Mouse (Mus musculus) heart, postnatal 36 days (tissue): ENCODE measurements around the gene Hmcn2. TPM values are rescaled to one million over a fixed set of nuclear protein-coding genes. Genes with fewer than 3 reads are reported as not detected.

Experiments used
- DNase-seq, 2 experiments: peaks; one replicate each; pipeline ENCODE4 v3.0.0; 2021 to 2022
- intact Hi-C: fragments of 180-260 bp; cut with DNase I; formaldehyde crosslinking; loops from one replicate; pipeline ENCODE4 v1.15.1; 2025
- total RNA-seq, 2 experiments: library from RNA; stranded (reverse); gene quantifications; 2 replicates each; pipeline ENCODE4 v1.2.3; 2021

Hmcn2 gene
- total RNA-seq, 2 experiments from 2014 or later = 12.5 to 16.2 TPM

GRCm38 (mm10) chr2:31501448-31502130 lies 187.4 kb downstream of the Hmcn2 start:
- no peak for DNase-seq
- intact Hi-C loops = no loop called here

DNA sequence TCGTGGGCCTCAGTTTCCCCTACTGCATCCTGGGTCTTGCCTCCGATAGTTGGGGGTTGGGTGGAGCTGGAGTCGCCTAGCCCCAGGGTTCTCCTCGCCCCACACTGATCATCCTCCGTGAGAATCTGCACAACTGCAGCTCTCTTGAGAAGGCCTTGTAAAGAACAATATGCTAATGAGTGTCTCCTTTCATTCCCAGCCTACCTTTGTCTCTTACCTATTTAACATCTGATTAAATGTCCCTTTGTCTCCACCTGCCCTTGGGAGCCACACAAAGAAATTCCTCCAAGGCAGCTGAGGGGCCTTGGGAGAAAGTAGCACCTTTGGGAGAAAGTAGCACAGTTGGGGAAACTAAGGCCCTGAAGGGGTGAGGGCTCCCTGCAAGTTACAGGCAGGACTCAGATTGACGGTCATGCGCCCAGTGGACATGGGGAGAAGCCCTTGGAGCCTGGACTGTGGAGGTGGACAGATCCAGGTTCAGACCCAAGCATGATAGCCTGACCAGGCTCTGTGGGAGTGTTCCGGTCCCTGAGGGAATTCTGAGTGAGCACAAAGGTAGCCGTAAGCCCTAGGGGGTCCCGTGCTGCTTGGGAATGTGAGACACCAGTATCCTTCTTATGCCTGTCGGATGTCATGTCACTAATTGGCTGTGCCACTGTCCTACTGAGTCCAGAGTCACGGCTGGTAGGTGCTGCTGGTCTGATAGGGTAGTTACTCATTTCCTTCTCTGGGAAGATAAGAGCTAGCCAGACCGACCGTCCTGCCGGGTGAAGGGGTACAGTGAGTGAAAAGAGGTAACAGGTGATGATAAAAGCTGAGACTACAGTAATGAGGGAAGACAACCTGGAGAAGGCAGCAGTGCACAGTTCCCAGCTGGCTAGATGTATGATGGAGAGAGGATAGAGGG lies 188.7 kb downstream of the Hmcn2 start:
- intact Hi-C loops = no loop called here
- DNase-seq = no peak

DNA sequence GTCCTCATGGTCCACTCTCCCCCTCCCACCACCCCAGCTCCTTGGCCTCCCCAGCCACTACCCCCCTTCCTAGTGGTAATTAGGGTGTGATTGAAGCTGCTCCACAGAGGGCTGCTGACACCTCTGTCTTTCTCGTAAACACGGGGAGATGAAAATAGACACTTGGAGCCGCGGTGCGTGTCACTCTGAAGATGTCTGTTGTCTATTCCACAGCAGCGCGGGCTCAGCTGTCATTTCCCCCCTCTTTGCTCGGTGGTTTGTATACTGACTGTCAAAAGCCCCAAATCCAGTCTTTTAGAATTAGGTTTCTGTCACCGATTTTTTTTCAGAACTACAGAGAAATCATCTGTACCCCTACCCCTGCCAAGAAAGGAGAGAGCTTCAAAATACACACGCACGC lies 191.3 kb downstream of the Hmcn2 start:
- intact Hi-C loops = no loop called here

GRCm38 (mm10) chr2:31508851-31509250 lies 194.6 kb downstream of the Hmcn2 start:
- intact Hi-C loops = no loop called here
- DNase-seq = no peak

More for the DNA sequence above, 191.3 kb downstream of the Hmcn2 start:
- no peak for DNase-seq

Other genes with a start within 250 kb of the Hmcn2 start
- 10 to 100 TPM; 51.7 to 57.9 TPM for gene Fnbp1, start 172.4 kb upstream of the Hmcn2 start, total RNA-seq
- gene Gpr107, start 162.1 kb upstream of the Hmcn2 start, total RNA-seq = 10 to 100 TPM; 30.3 to 38.7 TPM
- 10 to 100 TPM in 1 of 2 experiments, 1 to 10 TPM in 1; 9.5 to 10.5 TPM for gene Ncs1, start 68.6 kb upstream of the Hmcn2 start, total RNA-seq
- 1 to 10 TPM; 3.9 to 6.8 TPM for gene Ass1, start 155.8 kb downstream of the Hmcn2 start, total RNA-seq